Mouse (Mus musculus): ENCODE data around the gene Bmp10. TPM values are rescaled to one million over a fixed set of nuclear protein-coding genes. Genes with fewer than 3 reads are reported as not detected.
"Not testable (repeated sequence)": the region's sequence is repeated elsewhere in the genome, so short reads cannot be mapped to it uniquely, and the experiment has no call there.

Gene Bmp10
- polyA plus RNA-seq, 1 experiment, result not detected

DNA sequence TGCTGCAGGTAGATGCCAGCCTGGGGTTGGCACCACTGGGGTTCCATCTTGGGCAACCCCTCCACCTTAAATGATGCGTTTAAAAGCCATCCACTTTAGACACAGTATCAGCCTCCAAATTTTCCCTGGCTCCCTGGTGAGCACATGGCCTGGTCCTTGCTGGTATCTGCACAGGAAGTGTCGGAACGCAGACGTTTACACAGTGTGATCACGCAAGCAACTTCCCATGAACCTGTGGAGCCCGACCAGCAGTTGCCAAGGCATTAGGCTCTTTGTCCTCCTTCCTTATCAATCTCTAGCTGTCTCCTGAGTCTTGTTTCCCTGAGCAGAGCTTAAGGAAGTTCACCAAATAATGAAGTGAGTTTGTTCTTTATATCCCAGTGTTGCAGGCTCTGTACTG is 26.7 kb downstream of the Bmp10 start:
- no peak for TF ChIP-seq TCF3 (IDR thresholded peaks at IDR 0.05; ENCODE audit: insufficient read length, low read depth)
- TF ChIP-seq POLR2A (IDR thresholded peaks at IDR 0.05; ENCODE audit: insufficient read length, low read depth), result no peak
- TF ChIP-seq POLR2AphosphoS2 (IDR thresholded peaks at IDR 0.05; ENCODE audit: insufficient read length, low read depth), result no peak
- TF ChIP-seq MAX (IDR thresholded peaks at IDR 0.05; ENCODE audit: low read depth), result no peak
- no peak for TF ChIP-seq REST (IDR thresholded peaks at IDR 0.05; ENCODE audit: insufficient read depth, insufficient read length)
- TF ChIP-seq USF1 (IDR thresholded peaks at IDR 0.05; ENCODE audit: low read depth), result no peak
- TF ChIP-seq MYOG (IDR thresholded peaks at IDR 0.05; ENCODE audit: control insufficient read depth in 1 of 3, insufficient read depth in 1 of 3, insufficient read length in 2 of 3, low read depth in 2 of 3), result no peak
- no peak for TF ChIP-seq SRF (IDR thresholded peaks at IDR 0.05; ENCODE audit: control insufficient read depth, insufficient read length, low read depth)
- Histone ChIP-seq H3K36me3 (ENCODE audit: control insufficient read depth, insufficient read depth) (no peaks in the 10 kb centered on the region), H3K27me3 (ENCODE audit: control insufficient read depth, insufficient read depth, insufficient read length) (peaks cover 29% of the 10 kb centered on the region), H3K79me2 (ENCODE audit: control insufficient read depth, insufficient read depth) (no peaks in the 10 kb centered on the region), H3K4me2 (ENCODE audit: low read depth) (no peak overlapping the region), H3K4me3 (no peak overlapping the region), H3ac (ENCODE audit: control insufficient read depth, insufficient read length) (no peak overlapping the region)

GRCm38 (mm10) chr6:87466221-87466620 is 37.4 kb downstream of the Bmp10 start:
- Histone ChIP-seq H3ac (ENCODE audit: control insufficient read depth, insufficient read length) (no peak overlapping the region), H3K36me3 (ENCODE audit: control insufficient read depth, insufficient read depth) (no peaks in the 10 kb centered on the region), H3K27me3 (ENCODE audit: control insufficient read depth, insufficient read depth, insufficient read length) (peaks cover 25% of the 10 kb centered on the region), H3K79me2 (ENCODE audit: control insufficient read depth, insufficient read depth) (no peaks in the 10 kb centered on the region), H3K4me2 (ENCODE audit: low read depth) (peak overlapping the region; percentile 60), H3K4me3 (no peak overlapping the region)
- TF ChIP-seq MYOD1 (IDR thresholded peaks at IDR 0.05; ENCODE audit: control insufficient read depth in 1 of 3, insufficient read length in 2 of 3, low read depth in 2 of 3) (no peak), USF1 (IDR thresholded peaks at IDR 0.05; ENCODE audit: low read depth) (no peak), POLR2AphosphoS2 (IDR thresholded peaks at IDR 0.05; ENCODE audit: insufficient read length, low read depth) (no peak), REST (IDR thresholded peaks at IDR 0.05; ENCODE audit: insufficient read depth, insufficient read length) (no peak), SRF (IDR thresholded peaks at IDR 0.05; ENCODE audit: control insufficient read depth, insufficient read length, low read depth) (no peak), POLR2A (IDR thresholded peaks at IDR 0.05; ENCODE audit: insufficient read length, low read depth) (no peak)

DNA sequence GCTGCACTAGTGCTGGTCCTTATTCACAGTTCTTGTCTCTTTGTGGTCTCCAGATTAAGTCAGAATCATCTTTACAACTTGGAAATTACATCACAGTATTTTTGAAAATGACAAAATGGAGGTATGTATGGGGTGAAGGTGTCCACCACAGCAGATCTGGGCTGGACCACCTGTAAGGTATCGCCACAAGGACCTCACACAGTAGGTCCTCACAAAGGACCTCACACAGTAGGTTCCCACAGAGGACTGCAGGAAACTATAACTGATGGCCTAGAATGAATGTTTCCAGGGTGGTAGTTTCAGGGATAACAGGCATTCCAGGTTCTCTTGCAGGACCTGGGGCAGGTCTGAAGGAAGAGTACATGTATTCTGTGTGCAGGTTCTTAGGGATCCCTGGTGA is 38.6 kb downstream of the Bmp10 start:
- H3K4me3 ChIP-seq, result no peak overlapping the region
- H3K79me2 ChIP-seq (ENCODE audit: control insufficient read depth, insufficient read depth), result no peaks in the 10 kb centered on the region
- H3K4me2 ChIP-seq (ENCODE audit: low read depth), result no peak overlapping the region
- H3K27me3 ChIP-seq (ENCODE audit: control insufficient read depth, insufficient read depth, insufficient read length), result peaks cover 23% of the 10 kb centered on the region
- no peak overlapping the region for H3ac ChIP-seq (ENCODE audit: control insufficient read depth, insufficient read length)
- no peak for TF ChIP-seq POLR2A (IDR thresholded peaks at IDR 0.05; ENCODE audit: insufficient read length, low read depth)
- TF ChIP-seq USF1 (IDR thresholded peaks at IDR 0.05; ENCODE audit: low read depth), result no peak
- H3K36me3 ChIP-seq (ENCODE audit: control insufficient read depth, insufficient read depth), result no peaks in the 10 kb centered on the region

- Histone ChIP-seq H3K4me2 (ENCODE audit: low read depth) (no peak overlapping the region), H3K36me3 (ENCODE audit: control insufficient read depth, insufficient read depth) (no peaks in the 10 kb centered on the region), H3ac (ENCODE audit: control insufficient read depth, insufficient read length) (no peak overlapping the region), H3K27me3 (ENCODE audit: control insufficient read depth, insufficient read depth, insufficient read length) (peaks cover 14% of the 10 kb centered on the region), H3K4me3 (no peak overlapping the region), H3K79me2 (ENCODE audit: control insufficient read depth, insufficient read depth) (no peaks in the 10 kb centered on the region)
- TF ChIP-seq MAX (IDR thresholded peaks at IDR 0.05; ENCODE audit: low read depth) (no peak), TCF3 (IDR thresholded peaks at IDR 0.05; ENCODE audit: insufficient read length, low read depth) (no peak), USF1 (IDR thresholded peaks at IDR 0.05; ENCODE audit: low read depth) (no peak), MYOD1 (IDR thresholded peaks at IDR 0.05; ENCODE audit: control insufficient read depth in 1 of 3, insufficient read length in 2 of 3, low read depth in 2 of 3) (no peak), CEBPB (IDR thresholded peaks at IDR 0.05; ENCODE audit: insufficient read depth, poor library complexity, severe bottlenecking) (no peak), TCF12 (IDR thresholded peaks at IDR 0.05; ENCODE audit: insufficient read depth, poor library complexity, severe bottlenecking) (no peak), POLR2AphosphoS2 (IDR thresholded peaks at IDR 0.05; ENCODE audit: insufficient read length, low read depth) (no peak), REST (IDR thresholded peaks at IDR 0.05; ENCODE audit: insufficient read depth, insufficient read length) (no peak), POLR2A (IDR thresholded peaks at IDR 0.05; ENCODE audit: insufficient read length, low read depth) (no peak), E2F4 (IDR thresholded peaks at IDR 0.05; ENCODE audit: insufficient read depth) (no peak), SRF (IDR thresholded peaks at IDR 0.05; ENCODE audit: control insufficient read depth, insufficient read length, low read depth) (no peak), MYOG (IDR thresholded peaks at IDR 0.05; ENCODE audit: control insufficient read depth in 1 of 3, insufficient read depth in 1 of 3, insufficient read length in 2 of 3, low read depth in 2 of 3) (no peak)
These were observed 39.6 kb downstream of the Bmp10 start for GRCm38 (mm10) chr6:87468372-87468771.

DNA sequence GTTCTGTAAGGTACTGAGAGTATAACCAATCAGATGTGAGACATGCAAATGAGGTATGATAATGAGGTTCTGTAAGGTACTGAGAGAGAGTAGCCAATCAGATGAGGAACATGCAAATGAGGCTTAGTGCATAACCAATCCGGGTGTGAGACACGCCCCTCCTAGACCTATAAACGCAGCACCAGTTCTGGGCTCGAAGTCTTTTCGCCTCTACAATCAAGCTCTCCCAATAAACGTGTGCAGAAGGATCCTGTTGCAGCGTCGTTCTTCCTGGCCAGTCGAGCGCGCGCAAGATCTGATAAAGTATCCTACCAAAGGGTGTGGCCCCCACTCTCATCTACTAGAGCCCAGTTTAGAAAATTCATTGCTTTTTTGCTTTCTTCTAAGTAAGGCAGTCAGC is 41.3 kb downstream of the Bmp10 start:
- not testable (repeated sequence) for H3K4me2 ChIP-seq (ENCODE audit: low read depth); H3K4me3 ChIP-seq; H3K79me2 ChIP-seq (ENCODE audit: control insufficient read depth, insufficient read depth); H3K36me3 ChIP-seq (ENCODE audit: control insufficient read depth, insufficient read depth); H3K27me3 ChIP-seq (ENCODE audit: control insufficient read depth, insufficient read depth, insufficient read length); H3ac ChIP-seq (ENCODE audit: control insufficient read depth, insufficient read length)

DNA sequence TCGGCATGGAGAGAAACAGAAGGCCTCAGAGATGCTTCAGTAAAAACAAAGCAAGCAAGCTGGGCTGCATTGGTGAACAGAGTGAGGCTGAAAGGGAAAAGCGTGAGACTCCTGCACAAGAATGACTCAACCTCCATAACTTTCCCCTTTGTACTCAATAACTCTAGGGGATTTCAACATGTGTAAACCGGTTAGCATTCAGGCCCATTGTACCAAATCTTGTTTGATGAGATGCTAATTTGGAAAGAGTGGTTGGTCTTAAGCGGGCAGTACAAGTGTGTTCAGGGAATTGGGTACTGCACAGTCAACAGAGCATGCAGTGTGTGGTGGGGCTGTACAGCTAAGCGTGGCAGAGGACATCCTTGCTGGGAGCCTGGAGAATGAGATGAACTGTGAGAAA is 46.4 kb downstream of the Bmp10 start:
- no peaks in the 10 kb centered on the region for H3K79me2 ChIP-seq (ENCODE audit: control insufficient read depth, insufficient read depth)
- H3K36me3 ChIP-seq (ENCODE audit: control insufficient read depth, insufficient read depth), result no peaks in the 10 kb centered on the region
- no peak overlapping the region for H3K4me2 ChIP-seq (ENCODE audit: low read depth)
- no peak for TF ChIP-seq POLR2A (IDR thresholded peaks at IDR 0.05; ENCODE audit: insufficient read length, low read depth)
- no peak for TF ChIP-seq E2F4 (IDR thresholded peaks at IDR 0.05; ENCODE audit: insufficient read depth)
- no peak for TF ChIP-seq CEBPB (IDR thresholded peaks at IDR 0.05; ENCODE audit: insufficient read depth, poor library complexity, severe bottlenecking)
- TF ChIP-seq MYOG (IDR thresholded peaks at IDR 0.05; ENCODE audit: control insufficient read depth in 1 of 3, insufficient read depth in 1 of 3, insufficient read length in 2 of 3, low read depth in 2 of 3), result no peak
- TF ChIP-seq SRF (IDR thresholded peaks at IDR 0.05; ENCODE audit: control insufficient read depth, insufficient read length, low read depth), result no peak
- TF ChIP-seq TCF12 (IDR thresholded peaks at IDR 0.05; ENCODE audit: insufficient read depth, poor library complexity, severe bottlenecking), result no peak
- no peak for TF ChIP-seq POLR2AphosphoS2 (IDR thresholded peaks at IDR 0.05; ENCODE audit: insufficient read length, low read depth)
- no peak for TF ChIP-seq MYOD1 (IDR thresholded peaks at IDR 0.05; ENCODE audit: control insufficient read depth in 1 of 3, insufficient read length in 2 of 3, low read depth in 2 of 3)
- H3K27me3 ChIP-seq (ENCODE audit: control insufficient read depth, insufficient read depth, insufficient read length), result peaks cover 13% of the 10 kb centered on the region
- H3ac ChIP-seq (ENCODE audit: control insufficient read depth, insufficient read length), result no peak overlapping the region
- H3K4me3 ChIP-seq, result no peak overlapping the region
